Mouse (Mus musculus): ENCODE results near the gene Ttbk2. TPM values are rescaled to one million over a fixed set of nuclear protein-coding genes. Genes with fewer than 3 reads are reported as not detected.

Ttbk2 gene
- polyA plus RNA-seq, 1 experiment from 2014 or later = 2.1 TPM

DNA sequence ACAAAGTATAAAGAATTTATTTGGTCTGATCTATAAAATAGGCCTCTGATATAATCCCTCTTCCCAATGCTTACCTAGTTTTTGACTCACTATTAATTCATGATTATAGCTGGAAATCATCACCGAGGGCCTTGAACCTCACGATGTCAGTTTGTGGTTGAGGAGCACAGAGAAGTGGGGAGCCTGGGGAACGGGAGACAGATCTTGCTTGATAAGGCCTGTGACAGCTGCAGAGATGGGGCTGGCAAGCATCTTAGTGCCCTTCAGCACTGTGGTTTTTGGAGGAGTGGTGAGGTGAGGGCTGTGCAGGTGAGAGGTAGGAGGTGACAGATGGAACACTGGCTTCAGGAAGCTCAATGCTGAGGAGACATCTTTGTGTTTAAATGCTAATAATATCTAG lies 140.2 kb downstream of the Ttbk2 start:
- Histone ChIP-seq H3K27ac (ENCODE audit: low read length) (no peak overlapping the region), H3K36me3 (ENCODE audit: control insufficient read depth, insufficient read depth) (peaks cover 23% of the 10 kb centered on the region), H3K9ac (ENCODE audit: low read length) (no peak overlapping the region)

GRCm38 (mm10) chr2:120707041-120707440 lies 143.4 kb downstream of the Ttbk2 start:
- H3K9me3 ChIP-seq (replicated peaks; ENCODE audit: control insufficient read depth, low read length) = no peaks in the 10 kb centered on the region
- peaks cover 5% of the 10 kb centered on the region for H3K4me1 ChIP-seq (ENCODE audit: control insufficient read depth, insufficient read depth, low read length)
- H3K4me3 ChIP-seq (ENCODE audit: low read length) = no peak overlapping the region
- H3K36me3 ChIP-seq (ENCODE audit: control insufficient read depth, insufficient read depth) = no peaks in the 10 kb centered on the region; the same call in 1 of the 2 replicates
- no peak overlapping the region for H3K27ac ChIP-seq (ENCODE audit: low read length)
- no peak overlapping the region for H3K4me2 ChIP-seq (ENCODE audit: low read depth, low read length)
- H3K27me3 ChIP-seq (ENCODE audit: control insufficient read depth, insufficient read depth, low read length) = no peaks in the 10 kb centered on the region
- no peak for ATAC-seq (replicated peaks; ENCODE audit: extremely low read depth, insufficient read depth, low FRiP score)
- H3K9ac ChIP-seq (ENCODE audit: low read length) = no peak overlapping the region

More for the DNA sequence above, 140.2 kb downstream of the Ttbk2 start:
- Histone ChIP-seq H3K27me3 (ENCODE audit: control insufficient read depth, insufficient read depth, low read length) (no peaks in the 10 kb centered on the region), H3K4me3 (ENCODE audit: low read length) (no peak overlapping the region), H3K4me1 (ENCODE audit: control insufficient read depth, insufficient read depth, low read length) (peaks cover 5% of the 10 kb centered on the region), H3K4me2 (ENCODE audit: low read depth, low read length) (no peak overlapping the region), H3K9me3 (replicated peaks; ENCODE audit: control insufficient read depth, low read length) (no peaks in the 10 kb centered on the region)
- 0 out of 2 replicates have a peak, but pooled peaks have one; percentile 16 for ATAC-seq (replicated peaks; ENCODE audit: extremely low read depth, insufficient read depth, low FRiP score)
- WGBS = 70% methylated on average over 3 of the region's 3 CpGs

DNA sequence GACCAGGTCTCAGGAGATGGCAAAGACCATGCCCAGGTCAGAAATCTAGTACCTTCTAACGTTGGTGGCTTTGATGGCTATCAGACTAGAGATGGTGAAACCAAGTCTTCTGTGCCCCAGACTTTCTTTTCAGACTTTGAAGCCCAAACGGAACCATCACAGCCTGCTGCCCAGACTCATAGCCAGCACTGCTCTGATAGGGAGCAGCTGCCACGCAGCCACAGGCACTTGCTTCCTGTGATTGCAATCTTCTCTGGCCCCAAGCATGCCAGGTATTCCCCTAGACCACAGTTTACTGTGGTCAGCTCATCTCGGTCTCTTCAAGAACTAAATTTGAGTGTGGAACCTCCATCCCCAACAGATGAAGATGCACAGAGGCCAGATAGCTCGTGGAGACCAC lies 147.7 kb downstream of the Ttbk2 start:
- H3K4me1 ChIP-seq (ENCODE audit: control insufficient read depth, insufficient read depth, low read length) = no peaks in the 10 kb centered on the region
- no peak for ATAC-seq (replicated peaks; ENCODE audit: extremely low read depth, insufficient read depth, low FRiP score)
- no peak overlapping the region for H3K9ac ChIP-seq (ENCODE audit: low read length)
- WGBS = 63% methylated on average over 5 of the region's 5 CpGs
- no peaks in the 10 kb centered on the region for H3K9me3 ChIP-seq (replicated peaks; ENCODE audit: control insufficient read depth, low read length)
- no peaks in the 10 kb centered on the region; the same call in 1 of the 2 replicates for H3K36me3 ChIP-seq (ENCODE audit: control insufficient read depth, insufficient read depth)
- H3K27me3 ChIP-seq (ENCODE audit: control insufficient read depth, insufficient read depth, low read length) = no peaks in the 10 kb centered on the region
- H3K4me3 ChIP-seq (ENCODE audit: low read length) = no peak overlapping the region
- H3K4me2 ChIP-seq (ENCODE audit: low read depth, low read length) = no peak overlapping the region
- H3K27ac ChIP-seq (ENCODE audit: low read length) = no peak overlapping the region

DNA sequence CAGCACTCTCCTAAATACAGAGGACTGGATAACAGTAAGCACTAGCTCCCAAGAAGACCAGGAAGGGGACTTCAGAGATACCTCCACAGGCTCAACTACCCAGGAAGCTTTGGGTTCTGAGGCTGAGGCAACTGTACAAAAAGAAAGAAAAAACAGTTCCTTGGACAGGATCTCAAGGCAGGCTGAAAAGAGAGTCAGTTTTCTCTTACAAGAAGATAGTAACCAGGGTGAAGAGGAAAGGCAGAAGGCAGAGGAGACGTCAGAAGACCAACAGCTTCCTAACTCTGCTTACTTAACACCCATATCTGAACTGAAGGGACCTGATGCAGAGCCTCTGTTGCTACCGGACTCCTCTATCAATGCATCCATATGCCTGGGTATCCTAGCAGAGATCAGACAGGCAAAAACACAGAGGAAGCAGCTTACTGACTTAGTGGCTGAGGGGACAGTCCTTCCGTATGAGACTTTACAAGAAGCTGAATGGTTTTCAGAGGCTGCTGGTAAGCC lies 150.0 kb downstream of the Ttbk2 start:
- Histone ChIP-seq H3K9me3 (replicated peaks; ENCODE audit: control insufficient read depth, low read length) (no peaks in the 10 kb centered on the region), H3K9ac (ENCODE audit: low read length) (no peak overlapping the region), H3K27ac (ENCODE audit: low read length) (no peak overlapping the region), H3K27me3 (ENCODE audit: control insufficient read depth, insufficient read depth, low read length) (no peaks in the 10 kb centered on the region), H3K36me3 (ENCODE audit: control insufficient read depth, insufficient read depth) (peaks cover 2% of the 10 kb centered on the region; the same call in 1 of the 2 replicates), H3K4me3 (ENCODE audit: low read length) (no peak overlapping the region), H3K4me1 (ENCODE audit: control insufficient read depth, insufficient read depth, low read length) (no peaks in the 10 kb centered on the region), H3K4me2 (ENCODE audit: low read depth, low read length) (no peak overlapping the region)
- ATAC-seq (replicated peaks; ENCODE audit: extremely low read depth, insufficient read depth, low FRiP score) = no peak
- WGBS = 87% methylated on average over 3 of the region's 3 CpGs

- no peaks in the 10 kb centered on the region for H3K27me3 ChIP-seq (ENCODE audit: control insufficient read depth, insufficient read depth, low read length)
- H3K36me3 ChIP-seq (ENCODE audit: control insufficient read depth, insufficient read depth) = peaks cover 4% of the 10 kb centered on the region; the same call in 1 of the 2 replicates
- H3K4me1 ChIP-seq (ENCODE audit: control insufficient read depth, insufficient read depth, low read length) = no peaks in the 10 kb centered on the region
- no peak overlapping the region for H3K9ac ChIP-seq (ENCODE audit: low read length)
- H3K27ac ChIP-seq (ENCODE audit: low read length) = no peak overlapping the region
- H3K9me3 ChIP-seq (replicated peaks; ENCODE audit: control insufficient read depth, low read length) = no peaks in the 10 kb centered on the region
- H3K4me3 ChIP-seq (ENCODE audit: low read length) = no peak overlapping the region
- 72% methylated on average over 5 of the region's 5 CpGs for WGBS
- ATAC-seq (replicated peaks; ENCODE audit: extremely low read depth, insufficient read depth, low FRiP score) = no peak
- H3K4me2 ChIP-seq (ENCODE audit: low read depth, low read length) = no peak overlapping the region
Measured at GRCm38 (mm10) chr2:120697767-120698166, 152.6 kb downstream of the Ttbk2 start.

Other genes with a start within 250 kb of the Ttbk2 start
- 17.7 and 19.3 TPM in 2 replicates for gene Haus2, start 241.2 kb downstream of the Ttbk2 start, polyA plus RNA-seq (2015; fragmentation: Nextera tagmentation; extraction: Ambion mirVana)
- 22.5 and 25.7 TPM in 2 replicates for gene Lrrc57, start 241.1 kb downstream of the Ttbk2 start, polyA plus RNA-seq (2015; fragmentation: Nextera tagmentation; extraction: Ambion mirVana)
- 3.6 and 4.9 TPM in 2 replicates for gene Stard9, start 221.5 kb downstream of the Ttbk2 start, polyA plus RNA-seq (2015; fragmentation: Nextera tagmentation; extraction: Ambion mirVana)
- 4.4 and 6.9 TPM in 2 replicates for gene Cdan1, start 476 bp downstream of the Ttbk2 start, polyA plus RNA-seq (2015; fragmentation: Nextera tagmentation; extraction: Ambion mirVana)
- 18.5 and 22.0 TPM in 2 replicates for gene Ubr1, start 120.1 kb upstream of the Ttbk2 start, polyA plus RNA-seq (2015; fragmentation: Nextera tagmentation; extraction: Ambion mirVana)
- gene Tmem62, start 126.4 kb upstream of the Ttbk2 start, polyA plus RNA-seq (2015; fragmentation: Nextera tagmentation; extraction: Ambion mirVana) = 1.9 and 2.4 TPM in 2 replicates
- gene Ccndbp1, start 157.8 kb upstream of the Ttbk2 start, polyA plus RNA-seq (2015; fragmentation: Nextera tagmentation; extraction: Ambion mirVana) = 42.3 and 45.7 TPM in 2 replicates
- gene Epb42, start 186.5 kb upstream of the Ttbk2 start, polyA plus RNA-seq (2015; fragmentation: Nextera tagmentation; extraction: Ambion mirVana) = 1.1 and 1.3 TPM in 2 replicates
- gene Tgm5, start 235.2 kb upstream of the Ttbk2 start, polyA plus RNA-seq (2015; fragmentation: Nextera tagmentation; extraction: Ambion mirVana) = 0.05 TPM in 1 of 2 replicates, not detected in the other